Mouse (Mus musculus) midbrain, embryonic 10.5 days (tissue): Measurements from ENCODE around the gene Rnf212b. TPM values are rescaled to one million over a fixed set of nuclear protein-coding genes. Genes with fewer than 3 reads are reported as not detected.

Experiments
- DNase-seq: peaks from one replicate; pipeline ENCODE4 v3.0.0-alpha.2; 2017; ENCODE audit warnings: low spot score
- H3K27ac ChIP-seq: fragments of 300-500 bp; sonication (generic); replicated peaks from 2 replicates; pipeline ENCODE4 v1.5.1; 2016; ENCODE audit warnings: mild to moderate bottlenecking
- H3K27me3 ChIP-seq: fragments of 300-500 bp; sonication (generic); 2 replicates; pipeline ENCODE4 v1.6.1; 2016; ENCODE audit warnings: low read depth, mild to moderate bottlenecking; ENCODE audit not compliant: poor library complexity, severe bottlenecking
- H3K36me3 ChIP-seq: fragments of 300-500 bp; sonication (generic); 2 replicates; pipeline ENCODE4 v1.6.1; 2016; ENCODE audit warnings: mild to moderate bottlenecking, moderate library complexity
- H3K4me1 ChIP-seq: fragments of 300-500 bp; sonication (generic); 2 replicates; pipeline ENCODE4 v1.6.1; 2016
- H3K4me3 ChIP-seq: fragments of 300-500 bp; sonication (generic); 2 replicates; pipeline ENCODE4 v1.5.1; 2016; ENCODE audit warnings: mild to moderate bottlenecking, moderate library complexity
- H3K9me3 ChIP-seq: fragments of 300-500 bp; sonication (generic); replicated peaks from 2 replicates; pipeline ENCODE4 v1.6.1; 2016; ENCODE audit warnings: mild to moderate bottlenecking
- WGBS: fragments of 180-500 bp; shearing (Covaris S2); methylation state at CpG from one replicate; pipeline ENCODE4 v1.1.7; 2016; 5-methylcytosine and 5-hydroxymethylcytosine counted together
- polyA plus RNA-seq: library from polyadenylated mRNA; unstranded; fragments of >200 nt; fragmentation: Nextera tagmentation; extraction: Ambion mirVana; gene quantifications from 2 replicates; pipeline ENCODE4 v1.2.1, GENCODE M21; 2016

The Rnf212b gene
- polyA plus RNA-seq, 1 experiment from 2014 or later: not detected

GRCm38 (mm10) chr14:54864313-54865036 is 50.5 kb downstream of the Rnf212b start:
- H3K4me1 ChIP-seq: peaks cover 21% of the 10 kb centered on the region
- peak overlapping the region; percentile 86 for H3K4me3 ChIP-seq
- H3K9me3 ChIP-seq: no peaks in the 10 kb centered on the region
- H3K36me3 ChIP-seq: no peaks in the 10 kb centered on the region
- 18% methylated on average over 21 of the region's 21 CpGs for WGBS
- peak overlapping the region; percentile 96 for H3K27ac ChIP-seq
- no peaks in the 10 kb centered on the region for H3K27me3 ChIP-seq
- no peak for DNase-seq

- DNase-seq: no peak
- no peaks in the 10 kb centered on the region for H3K27me3 ChIP-seq
- 86% methylated on average over 5 of the region's 5 CpGs for WGBS
- H3K9me3 ChIP-seq: no peaks in the 10 kb centered on the region
- no peak overlapping the region for H3K27ac ChIP-seq
- no peaks in the 10 kb centered on the region for H3K36me3 ChIP-seq
- H3K4me1 ChIP-seq: peaks cover 21% of the 10 kb centered on the region
- no peak overlapping the region for H3K4me3 ChIP-seq
Observed at GRCm38 (mm10) chr14:54865626-54866025, 51.7 kb downstream of the Rnf212b start.

DNA sequence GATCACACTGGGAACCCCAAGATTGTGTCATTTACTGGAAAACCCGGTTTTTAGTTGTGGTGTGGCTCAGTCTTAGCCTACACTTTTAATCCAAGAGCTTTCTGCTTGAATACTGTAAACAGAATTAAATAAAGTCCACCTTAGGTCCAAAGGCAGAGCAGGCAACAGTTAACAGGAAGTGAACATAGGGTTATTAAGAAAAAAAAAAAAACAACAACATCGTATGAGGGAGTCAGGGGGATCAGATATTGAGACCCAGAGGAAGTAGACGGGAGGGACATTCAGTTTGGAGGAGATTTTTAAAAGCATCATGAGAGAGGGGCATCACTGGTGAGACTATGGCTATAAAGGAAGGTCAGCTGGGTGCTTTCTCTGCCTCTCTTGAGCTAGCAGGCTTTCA is 52.3 kb downstream of the Rnf212b start:
- no peak overlapping the region for H3K4me3 ChIP-seq
- DNase-seq: no peak
- 76% methylated on average over 3 of the region's 3 CpGs for WGBS
- no peak overlapping the region for H3K27ac ChIP-seq
- no peaks in the 10 kb centered on the region for H3K9me3 ChIP-seq
- H3K4me1 ChIP-seq: peaks cover 21% of the 10 kb centered on the region
- no peaks in the 10 kb centered on the region for H3K27me3 ChIP-seq
- no peaks in the 10 kb centered on the region for H3K36me3 ChIP-seq

DNA sequence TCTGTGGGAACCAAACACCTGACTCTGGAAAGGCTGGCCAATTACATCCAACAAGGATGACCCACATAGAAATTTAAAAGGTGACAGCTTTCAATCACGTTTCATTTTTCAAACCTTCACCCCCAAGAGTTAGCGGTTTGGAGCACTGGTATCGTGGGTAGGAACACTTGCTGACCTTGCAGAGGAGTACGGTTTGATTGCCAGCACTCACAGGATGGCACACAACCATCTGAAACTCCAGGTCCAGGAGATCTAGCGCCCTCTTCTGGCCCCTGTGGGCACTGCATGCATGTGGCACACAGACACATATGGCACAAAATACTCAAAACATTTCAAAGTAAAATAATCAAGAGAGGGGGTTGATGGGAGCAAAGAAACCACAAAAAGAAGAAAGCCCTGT is 53.0 kb downstream of the Rnf212b start:
- H3K27ac ChIP-seq: no peak overlapping the region
- no peak overlapping the region for H3K4me3 ChIP-seq
- H3K9me3 ChIP-seq: no peaks in the 10 kb centered on the region
- peak; percentile 26 for DNase-seq
- peaks cover 21% of the 10 kb centered on the region for H3K4me1 ChIP-seq
- H3K27me3 ChIP-seq: no peaks in the 10 kb centered on the region
- no peaks in the 10 kb centered on the region for H3K36me3 ChIP-seq
- WGBS: 55% methylated on average over 5 of the region's 5 CpGs

GRCm38 (mm10) chr14:54868026-54868425 is 54.1 kb downstream of the Rnf212b start:
- H3K36me3 ChIP-seq: no peaks in the 10 kb centered on the region
- no peak for DNase-seq
- H3K9me3 ChIP-seq: no peaks in the 10 kb centered on the region
- no peaks in the 10 kb centered on the region for H3K27me3 ChIP-seq
- 86% methylated on average over 4 of the region's 4 CpGs for WGBS
- no peak overlapping the region for H3K4me3 ChIP-seq
- H3K27ac ChIP-seq: no peak overlapping the region
- peaks cover 11% of the 10 kb centered on the region for H3K4me1 ChIP-seq

DNA sequence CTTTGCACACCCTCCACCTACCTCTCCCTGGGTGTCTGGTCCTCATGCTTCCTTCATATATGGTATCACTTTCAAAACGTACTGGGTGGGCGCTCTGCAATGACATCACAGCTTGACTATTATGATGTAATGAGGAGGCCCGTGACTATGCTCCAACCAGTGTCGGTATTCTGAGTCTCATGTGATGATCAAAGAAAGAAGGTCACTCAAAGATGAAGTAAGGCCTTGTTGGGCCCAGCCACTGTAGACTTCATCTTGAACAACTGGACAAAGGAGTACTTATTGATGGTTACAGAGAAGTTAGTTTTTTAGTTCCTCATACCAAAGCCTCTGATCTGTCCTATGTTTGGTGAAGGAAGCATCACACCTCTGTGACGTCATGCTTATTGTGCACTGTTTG is 56.9 kb downstream of the Rnf212b start, which contains the start of gene Homez:
Homez (minus strand) TSS at position 101 of the 400 bp plus-strand sequence.
- H3K36me3 ChIP-seq: no peaks in the 10 kb centered on the region
- H3K4me3 ChIP-seq: no peak within 1 kb of the TSS
- peaks cover 6% of the 10 kb centered on the region for H3K4me1 ChIP-seq
- DNase-seq: no peak
- H3K27me3 ChIP-seq: peaks cover 8% of the 10 kb centered on the region; the same call in 1 of the 2 replicates
- no peak within 1 kb of the TSS for H3K27ac ChIP-seq
- H3K9me3 ChIP-seq: no peaks in the 10 kb centered on the region
- WGBS: 89% methylated on average over 5 of the region's 5 CpGs

DNA sequence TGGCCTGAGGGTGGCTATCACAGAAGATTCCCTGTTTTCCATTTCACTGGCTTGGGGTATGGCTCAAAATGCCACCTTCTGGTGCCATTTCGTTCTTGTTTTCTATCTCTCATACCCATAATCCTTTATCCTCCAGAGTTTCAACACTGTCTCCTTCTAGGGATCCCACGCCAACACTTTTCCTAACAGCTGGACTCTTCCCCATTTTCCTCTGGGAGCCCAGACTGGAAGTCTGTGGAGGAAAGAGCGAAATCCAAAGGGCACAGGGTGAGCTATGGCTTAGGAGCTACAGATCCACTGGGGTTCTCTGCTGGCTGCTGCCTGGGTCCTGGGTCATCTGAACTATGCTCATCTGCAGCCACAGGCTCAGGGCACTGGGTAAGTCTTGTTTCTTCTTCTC is 60.2 kb downstream of the Rnf212b start:
- Histone ChIP-seq H3K4me3 (no peak overlapping the region), H3K27ac (no peak overlapping the region), H3K9me3 (no peaks in the 10 kb centered on the region), H3K36me3 (no peaks in the 10 kb centered on the region), H3K4me1 (peaks cover 26% of the 10 kb centered on the region), H3K27me3 (peaks cover 27% of the 10 kb centered on the region)
- no peak for DNase-seq
- 88% methylated on average over 3 of the region's 3 CpGs for WGBS

DNA sequence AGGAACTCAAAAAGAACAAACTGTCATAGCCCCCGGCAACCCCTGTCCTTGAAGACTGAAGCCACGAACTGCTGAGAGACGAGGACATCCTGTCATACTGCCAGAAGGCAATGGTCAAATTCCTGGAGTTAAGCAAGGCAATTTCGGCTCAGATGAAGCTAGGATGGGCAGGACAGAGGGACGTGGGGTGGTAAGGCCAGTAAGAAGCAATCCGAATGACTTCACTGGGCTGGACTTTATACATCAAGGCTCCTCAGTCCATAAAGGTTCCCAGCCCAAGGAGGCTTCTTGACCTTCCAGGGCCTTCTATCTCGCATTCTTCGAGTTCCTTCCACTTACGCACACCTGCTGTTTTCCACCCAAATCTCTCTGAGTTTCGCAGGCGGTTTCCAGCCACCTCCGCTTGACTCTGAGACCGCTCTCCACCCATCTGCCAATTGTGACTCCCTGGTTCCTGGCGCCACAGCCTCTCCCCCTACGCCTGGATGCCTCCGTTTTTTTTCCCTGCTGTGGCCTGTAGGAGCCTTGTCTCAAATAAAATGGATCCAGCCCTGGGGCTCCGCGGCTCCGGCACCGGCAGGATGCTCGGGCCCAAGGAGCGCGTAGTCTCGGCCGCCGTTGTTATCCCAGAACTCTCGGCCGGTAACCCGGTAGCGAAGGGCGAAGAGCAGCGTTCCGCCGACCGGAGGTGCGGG is 62.0 kb downstream of the Rnf212b start:
- H3K4me3 ChIP-seq: peak overlapping the region; percentile 85
- WGBS: 2% methylated on average over 36 of the region's 36 CpGs
- H3K9me3 ChIP-seq: no peaks in the 10 kb centered on the region
- H3K27ac ChIP-seq: peak overlapping the region; percentile 90
- no peaks in the 10 kb centered on the region for H3K36me3 ChIP-seq
- DNase-seq: no peak
- peaks cover 27% of the 10 kb centered on the region for H3K27me3 ChIP-seq
- peaks cover 26% of the 10 kb centered on the region for H3K4me1 ChIP-seq

- peak overlapping the region; percentile 85 for H3K4me3 ChIP-seq
- WGBS: under 1% methylated on average over 72 of the region's 72 CpGs
Observed at GRCm38 (mm10) chr14:54876539-54877047, 62.7 kb downstream of the Rnf212b start.

DNA sequence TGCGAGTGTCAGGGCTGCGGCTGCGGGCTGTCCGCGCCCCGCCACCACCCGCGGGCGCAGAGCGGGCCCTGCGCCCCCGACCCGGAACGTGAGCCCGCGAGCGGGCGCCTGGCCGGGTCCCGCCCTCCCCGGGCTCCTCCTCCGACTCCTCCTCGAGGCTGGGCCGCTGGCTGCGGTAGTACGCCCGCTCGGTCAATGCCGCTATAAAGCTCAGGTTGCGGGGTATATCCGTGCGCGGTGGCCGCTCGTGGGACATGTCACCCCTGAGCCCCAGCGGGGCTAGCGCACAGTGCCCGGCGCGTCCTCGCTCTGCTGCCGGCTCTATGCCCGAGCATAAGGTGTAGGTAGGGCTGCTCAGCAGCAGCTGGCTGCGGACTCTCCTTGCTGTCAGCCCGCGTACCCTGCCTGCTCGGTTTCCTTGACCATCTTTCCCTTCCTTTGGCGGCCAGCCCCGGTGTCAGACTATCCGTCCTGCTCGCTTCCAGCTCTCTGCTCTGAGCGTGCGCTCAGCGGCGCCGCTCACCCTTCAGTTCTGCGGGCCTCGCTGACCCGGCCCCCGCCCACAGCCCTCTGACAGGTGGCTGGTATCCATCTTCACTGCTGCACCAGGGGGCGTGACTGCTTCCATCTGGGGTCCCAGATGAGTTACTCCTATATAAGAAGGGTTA is 63.2 kb downstream of the Rnf212b start, which contains the start of gene Ppp1r3e:
Ppp1r3e (minus strand) TSS at position 503 of the 668 bp plus-strand sequence.
- Histone ChIP-seq H3K36me3 (no peaks in the 10 kb centered on the region), H3K4me3 (peak within 1 kb of the TSS; percentile 85), H3K9me3 (no peaks in the 10 kb centered on the region), H3K27me3 (peaks cover 27% of the 10 kb centered on the region), H3K4me1 (peaks cover 26% of the 10 kb centered on the region), H3K27ac (peak within 1 kb of the TSS; percentile 90)
- WGBS: under 1% methylated on average over 60 of the region's 61 CpGs
- peak; percentile 69 for DNase-seq

More at GRCm38 (mm10) chr14:54876539-54877047, 62.7 kb downstream of the Rnf212b start:
- Histone ChIP-seq H3K9me3 (no peaks in the 10 kb centered on the region), H3K36me3 (no peaks in the 10 kb centered on the region), H3K4me1 (peaks cover 26% of the 10 kb centered on the region), H3K27me3 (peaks cover 27% of the 10 kb centered on the region), H3K27ac (peak overlapping the region; percentile 90)
- DNase-seq: peak; percentile 89

- WGBS: 1% methylated on average over 27 of the region's 27 CpGs
Observed at GRCm38 (mm10) chr14:54883154-54884021, 69.4 kb downstream of the Rnf212b start, which contains the start of the genes Bcl2l2 and Gm20521. Gene Bcl2l2, plus strand, starts transcription at chr14:54883377. Gene Gm20521, plus strand, starts transcription at chr14:54883441.

More at GRCm38 (mm10) chr14:54883154-54884021, 69.4 kb downstream of the Rnf212b start, which contains the start of the genes Bcl2l2 and Gm20521:
- Histone ChIP-seq H3K27me3 (peaks cover 7% of the 10 kb centered on the region), H3K9me3 (no peaks in the 10 kb centered on the region), H3K36me3 (peaks cover 25% of the 10 kb centered on the region), H3K4me3 (peak within 1 kb of the TSS; percentile 76), H3K27ac (peak within 1 kb of the TSS; percentile 91), H3K4me1 (peaks cover 29% of the 10 kb centered on the region)
- DNase-seq: peak; percentile 89
